Mouse (Mus musculus): Measurements from ENCODE around the gene Thada.
"Not testable (repeated sequence)": the region's sequence is repeated elsewhere in the genome, so short reads cannot be mapped to it uniquely, and the experiment has no call there.

The Thada gene

DNA sequence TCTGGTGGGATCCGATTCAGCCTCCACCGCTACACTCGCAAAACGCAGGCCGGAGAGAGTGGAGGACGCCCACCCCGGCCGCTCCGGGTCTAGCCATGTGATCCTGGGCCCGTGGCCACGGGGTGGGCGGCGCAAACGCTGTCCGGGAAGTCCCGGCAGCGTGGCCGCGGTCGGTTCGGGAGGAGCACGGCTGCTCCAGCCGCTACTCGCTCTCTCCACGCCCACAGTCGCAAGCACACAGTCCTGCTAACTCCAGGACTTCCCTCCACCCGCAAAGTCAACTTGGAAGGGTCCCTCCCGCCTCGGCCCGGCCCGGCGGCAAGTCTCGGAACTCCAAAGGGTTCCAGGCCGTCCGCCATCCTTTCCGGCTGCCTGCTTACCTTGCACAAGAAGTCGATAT, 278.7 kb downstream of the Thada start:
- not testable (repeated sequence) for DNase-seq (ENCODE audit: low spot score in 2 of 2)

DNA sequence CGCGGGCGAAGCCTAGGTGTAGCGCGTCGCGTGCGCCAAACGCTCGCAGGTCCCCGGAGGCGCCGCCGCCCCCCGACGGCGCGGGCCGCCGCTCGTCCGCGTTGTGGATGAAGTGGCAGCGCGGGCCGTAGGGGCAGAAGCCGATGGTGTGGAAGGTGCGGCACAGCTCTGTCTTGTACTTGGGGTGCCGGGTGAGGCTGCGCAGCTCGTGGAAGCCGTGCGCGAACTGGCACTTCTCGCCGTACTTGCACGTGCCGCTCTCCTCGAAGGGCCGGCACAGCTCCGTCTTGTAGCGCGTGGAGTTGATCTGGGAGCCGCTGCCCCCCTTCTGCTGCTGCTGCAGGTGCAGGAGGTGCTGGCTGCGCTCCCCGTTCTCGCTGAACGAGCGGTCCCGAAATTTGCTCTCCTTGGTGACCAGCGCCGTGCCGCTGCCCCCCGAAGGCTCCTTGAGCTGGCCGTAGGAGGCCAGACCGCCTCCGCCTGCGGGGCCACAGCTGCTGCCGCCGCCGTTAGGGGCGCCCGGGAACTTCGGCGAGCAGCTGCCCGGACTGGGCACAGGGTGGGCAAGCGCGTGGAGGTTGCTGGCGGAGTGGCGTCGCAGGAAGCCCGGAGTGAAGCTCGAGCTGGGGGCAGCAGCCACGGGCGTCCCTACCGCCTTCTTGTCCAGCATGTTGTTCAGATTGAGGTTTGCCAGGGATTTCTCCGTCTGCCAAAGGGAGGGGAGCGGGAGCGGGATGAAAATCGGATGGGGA, 279.4 kb downstream of the Thada start:
- peak in 1 of 2 experiments; percentile 43 for DNase-seq (ENCODE audit: low spot score in 2 of 2)

- peak in 1 of 2 experiments; percentile 54 for DNase-seq (ENCODE audit: low spot score in 2 of 2)
Measured at GRCm38 (mm10) chr17:84185581-84186450, 280.2 kb downstream of the Thada start.

GRCm38 (mm10) chr17:84185011-84185411, 281.0 kb downstream of the Thada start:
- no peak for DNase-seq (ENCODE audit: low spot score in 2 of 2)

DNA sequence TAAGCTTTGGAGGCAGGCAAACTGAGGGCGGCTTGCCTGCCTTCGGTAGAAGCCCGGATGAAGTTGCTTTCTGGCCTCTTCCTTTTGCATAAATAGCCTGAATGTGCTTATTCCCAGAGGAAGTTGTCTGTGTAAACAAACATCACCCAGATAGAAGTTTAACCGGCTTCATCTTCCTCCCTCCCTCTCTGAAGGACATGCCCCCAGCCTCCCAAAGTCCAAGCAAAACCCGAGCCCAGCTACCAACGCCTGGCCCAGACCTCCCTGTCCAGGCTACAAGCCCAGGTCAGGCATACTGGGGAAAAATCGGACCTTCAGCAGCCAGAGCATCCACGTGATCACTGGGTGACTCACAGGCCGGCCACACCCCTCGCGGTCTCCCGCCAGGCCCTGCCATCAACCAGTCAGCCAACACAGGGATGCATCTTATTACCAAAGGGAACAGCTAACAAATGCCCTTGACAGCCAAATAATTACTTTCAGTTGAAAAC, 282.7 kb downstream of the Thada start:
- peak; percentile 70 to 81 for DNase-seq (ENCODE audit: low spot score in 2 of 2)

GRCm38 (mm10) chr17:84182311-84183271, 283.4 kb downstream of the Thada start:
- DNase-seq (ENCODE audit: low spot score in 2 of 2): peak in 1 of 2 experiments; percentile 23

DNA sequence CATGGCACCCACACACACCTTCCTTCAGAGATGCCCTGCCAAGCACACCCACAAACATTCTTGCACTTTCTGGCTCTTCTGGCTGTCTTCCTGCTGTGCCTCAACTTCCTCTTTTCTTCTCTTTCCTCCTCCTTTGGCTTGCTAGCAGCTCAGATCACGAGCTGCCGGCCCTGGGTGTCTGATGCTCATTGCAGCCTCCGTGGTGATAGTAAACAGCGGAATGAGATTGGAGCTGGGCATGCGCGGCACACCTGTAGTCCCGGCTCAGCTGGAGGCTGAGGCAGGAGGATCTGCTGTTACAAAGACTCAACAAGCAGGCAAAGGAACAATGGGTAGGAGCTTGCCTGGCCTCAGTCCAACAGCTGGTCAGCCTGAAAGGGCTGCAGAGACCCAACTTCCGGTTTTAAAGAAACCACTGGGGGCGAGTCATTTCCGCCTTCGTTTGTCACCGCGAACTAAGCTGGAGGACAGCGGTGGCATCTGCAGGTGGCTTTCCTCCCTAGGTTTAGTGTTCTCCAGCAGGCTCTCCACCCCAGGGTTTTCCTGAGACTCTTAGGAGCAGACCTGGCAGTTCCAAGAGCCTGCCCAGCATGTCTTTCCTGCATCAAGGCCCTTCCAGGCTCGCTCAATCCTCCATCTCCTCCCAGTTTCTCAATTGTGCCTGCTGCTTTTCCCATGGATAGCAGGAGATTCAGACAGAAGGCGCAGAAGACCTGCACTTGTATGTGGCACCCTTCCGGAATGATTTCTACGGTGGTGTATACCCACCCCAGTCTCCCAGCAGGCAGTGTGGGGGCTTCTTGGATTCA, 284.3 kb downstream of the Thada start:
- DNase-seq (ENCODE audit: low spot score in 2 of 2): peak in 1 of 2 experiments; percentile 56

- peak in 1 of 2 experiments; percentile 14 for DNase-seq (ENCODE audit: low spot score in 2 of 2)
Measured at GRCm38 (mm10) chr17:84180715-84181501, 285.1 kb downstream of the Thada start.

GRCm38 (mm10) chr17:84179973-84180365, 286.0 kb downstream of the Thada start:
- peak in 1 of 2 experiments; percentile 6 for DNase-seq (ENCODE audit: low spot score in 2 of 2)

DNA sequence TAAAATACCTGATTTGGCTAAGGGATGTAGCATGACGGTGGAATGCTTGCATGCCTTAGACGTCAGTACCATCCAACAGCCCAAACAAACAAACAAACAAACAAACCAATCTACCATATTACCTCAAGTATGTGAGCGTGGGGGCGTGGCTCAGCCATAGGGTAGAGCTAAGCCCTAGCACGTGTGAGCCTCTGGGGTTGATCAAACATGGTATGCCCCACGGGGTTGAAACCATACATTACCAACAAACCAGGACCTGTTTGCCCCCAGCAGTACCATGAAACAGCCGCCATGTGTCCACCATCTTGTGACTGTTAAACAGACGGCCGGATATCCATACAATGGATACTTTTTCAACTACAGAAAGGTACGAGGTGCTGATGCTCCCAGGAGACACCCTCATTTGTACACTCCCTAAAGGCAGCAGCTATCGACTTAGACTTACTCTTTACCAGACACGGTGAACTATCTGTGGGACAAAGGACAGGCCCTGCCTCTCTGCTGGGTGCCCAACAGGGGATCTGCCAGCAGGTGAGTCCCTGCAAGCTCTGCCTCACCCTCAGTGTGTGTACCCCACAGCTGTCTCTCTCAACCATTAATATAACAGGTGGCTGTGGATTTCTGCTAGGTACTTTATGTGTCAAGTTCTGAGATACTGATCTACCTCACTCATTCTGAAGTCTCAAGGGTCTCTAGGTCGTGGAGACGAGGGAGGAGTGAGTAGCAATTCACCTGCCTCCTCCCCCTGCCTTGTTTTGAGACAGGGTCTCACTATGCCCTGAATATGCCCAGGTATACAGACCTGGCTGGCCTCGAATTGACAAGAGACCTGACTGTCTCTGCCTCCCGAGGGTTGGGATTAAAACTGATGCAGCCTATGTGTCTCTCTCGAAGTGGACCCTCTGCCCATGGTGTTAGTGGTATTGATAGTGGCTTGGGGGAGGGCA, 286.7 kb downstream of the Thada start:
- no peak for DNase-seq (ENCODE audit: low spot score in 2 of 2)

GRCm38 (mm10) chr17:84177481-84177880, 288.5 kb downstream of the Thada start:
- no peak for DNase-seq (ENCODE audit: low spot score in 2 of 2)

DNA sequence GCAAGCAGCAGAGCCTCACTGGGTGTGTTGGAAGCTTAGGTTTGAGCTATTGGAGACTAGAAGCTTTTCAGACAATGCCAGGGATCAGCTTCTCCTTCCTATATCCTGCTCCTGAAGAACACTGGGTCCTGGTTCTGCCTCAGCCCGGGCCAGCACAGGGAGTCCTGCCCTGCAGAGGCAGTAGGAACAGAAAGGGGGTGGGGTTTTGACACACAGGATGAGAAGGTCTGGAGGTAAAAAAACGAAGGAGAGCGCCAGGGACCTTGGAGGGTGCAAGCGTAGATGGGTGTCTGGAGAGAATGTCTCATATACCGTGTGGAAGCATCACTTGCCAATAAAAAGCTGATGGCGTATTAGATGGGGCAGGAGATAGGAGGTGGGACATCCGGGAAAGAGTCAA, 289.6 kb downstream of the Thada start:
- DNase-seq (ENCODE audit: low spot score in 2 of 2): no peak

DNA sequence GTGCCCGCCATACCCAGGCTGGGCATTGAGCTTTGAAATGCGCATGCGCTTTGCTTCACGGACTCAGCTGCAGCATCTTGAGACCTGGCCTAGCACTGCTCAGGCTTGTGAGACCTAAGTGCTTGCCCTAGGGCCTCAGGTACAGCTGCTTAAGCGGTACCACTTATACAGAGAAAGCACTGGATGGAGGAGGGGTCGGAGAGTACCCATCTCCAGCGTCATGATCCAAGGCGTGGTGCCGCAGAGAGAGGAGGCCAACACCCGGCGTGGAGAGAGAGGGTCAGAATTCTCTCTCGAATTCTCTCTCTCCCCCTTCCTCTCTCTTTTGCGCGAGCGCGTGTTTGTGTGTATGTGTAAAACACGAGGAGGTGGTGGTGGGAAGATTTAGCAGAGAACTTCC, 290.8 kb downstream of the Thada start:
- no peak for DNase-seq (ENCODE audit: low spot score in 2 of 2)

DNA sequence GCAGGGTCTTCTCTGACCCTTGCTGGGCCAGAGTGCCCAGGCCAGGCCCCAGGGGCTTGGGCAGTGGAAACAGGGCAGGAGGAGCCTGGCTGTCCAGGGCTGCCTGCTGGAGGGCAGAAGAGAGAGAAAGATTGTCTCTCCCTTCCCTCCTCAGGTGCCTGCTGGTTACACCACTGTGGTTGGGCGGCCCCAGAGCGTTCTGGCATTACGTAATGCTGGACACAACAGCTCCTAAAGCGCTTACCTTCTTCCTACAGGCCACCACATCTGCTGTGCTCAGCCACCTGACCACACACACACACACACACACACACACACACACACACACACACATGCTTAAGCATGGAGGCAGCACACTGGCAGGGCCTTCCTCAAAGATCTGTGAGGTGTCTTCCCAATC, 298.6 kb downstream of the Thada start:
- DNase-seq (ENCODE audit: low spot score in 2 of 2): no peak

- DNase-seq (ENCODE audit: low spot score in 2 of 2): no peak
Measured at GRCm38 (mm10) chr17:84166135-84166860, 299.7 kb downstream of the Thada start.

DNA sequence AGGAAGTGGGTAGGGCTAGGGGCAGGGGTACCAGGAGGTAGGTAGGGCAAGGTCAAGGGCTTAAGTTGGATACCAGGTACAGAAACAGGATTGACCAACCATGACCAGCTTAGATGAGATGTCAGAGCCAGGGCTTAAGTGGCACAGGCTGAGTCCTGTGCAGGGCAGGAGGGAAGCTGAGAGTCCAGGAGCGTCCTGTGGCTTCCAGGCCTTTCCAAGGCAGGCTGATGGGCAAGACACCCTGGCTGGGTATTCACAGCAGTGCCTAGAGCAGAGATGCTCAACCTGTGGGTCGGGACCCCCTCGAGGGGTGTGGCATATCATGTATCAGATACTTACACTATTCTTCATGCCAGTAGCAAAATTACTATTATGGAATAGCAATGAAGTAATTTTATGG, 300.3 kb downstream of the Thada start:
- DNase-seq (ENCODE audit: low spot score in 2 of 2): no peak

DNA sequence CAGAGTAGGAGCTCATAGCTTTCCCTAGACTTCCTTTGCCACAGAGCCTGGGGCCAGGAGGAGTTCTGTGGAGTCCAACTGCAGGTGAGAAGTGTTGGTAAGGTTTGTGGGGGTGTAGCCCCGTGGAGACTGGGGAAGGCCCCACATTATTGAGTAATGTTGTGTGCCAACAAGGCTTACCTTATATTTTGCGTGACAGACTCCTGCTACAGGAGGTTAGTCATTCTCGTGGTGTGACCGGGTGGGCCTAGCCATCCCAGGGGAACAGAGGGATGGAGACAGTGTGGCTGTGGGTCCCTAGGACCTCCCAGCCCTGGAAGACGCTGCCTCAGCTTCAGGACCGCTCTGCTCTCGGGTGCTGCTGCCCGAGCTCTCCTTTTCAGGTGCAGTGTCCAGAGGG, 301.9 kb downstream of the Thada start:
- DNase-seq (ENCODE audit: low spot score in 2 of 2): no peak
